Mouse (Mus musculus): ENCODE data around the gene Macf1. TPM values are rescaled to one million over a fixed set of nuclear protein-coding genes. Genes with fewer than 3 reads are reported as not detected.

Gene Macf1
- total RNA-seq, 1 experiment from 2014 or later, result 193 TPM

DNA sequence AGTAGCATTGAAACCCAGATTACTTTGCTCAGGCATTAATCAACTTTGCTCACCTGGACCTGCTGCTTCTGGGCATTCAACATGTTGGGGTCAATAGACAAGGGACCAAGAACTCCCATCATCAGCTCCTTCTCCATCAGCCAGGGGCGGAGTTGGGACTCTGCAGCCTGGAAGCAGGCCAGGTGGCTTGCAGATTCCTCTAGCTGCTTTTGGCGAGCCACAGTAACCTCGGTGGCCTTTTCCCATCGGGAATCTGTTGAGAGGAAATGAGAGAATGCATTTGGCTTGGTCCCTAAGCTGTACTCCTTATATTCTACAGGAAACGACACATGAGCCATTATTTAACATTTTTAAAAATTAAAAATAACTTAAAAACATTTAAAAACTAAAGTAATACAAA, 245.7 kb downstream of the Macf1 start:
- peak; percentile 43 for DNase-seq

DNA sequence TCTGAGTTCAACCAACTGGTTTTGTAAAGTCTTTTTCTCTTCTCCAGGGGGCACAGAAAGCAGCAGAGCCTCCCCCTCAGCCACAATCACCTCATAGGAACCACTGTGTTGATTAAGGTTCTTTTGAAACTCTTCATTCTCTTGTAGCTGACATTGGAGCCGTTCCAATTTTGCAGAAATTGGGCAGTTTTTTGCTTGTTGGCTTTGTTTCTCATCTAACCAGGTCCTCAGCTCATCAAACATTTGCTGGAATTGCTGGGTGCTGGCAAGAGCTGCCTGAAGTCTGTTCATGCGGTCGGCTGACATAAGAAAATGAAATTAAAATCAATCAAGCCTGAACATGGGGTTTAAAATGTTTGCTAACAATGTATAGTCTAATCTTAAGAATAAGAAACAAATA, 251.0 kb downstream of the Macf1 start:
- DNase-seq, result no peak

DNA sequence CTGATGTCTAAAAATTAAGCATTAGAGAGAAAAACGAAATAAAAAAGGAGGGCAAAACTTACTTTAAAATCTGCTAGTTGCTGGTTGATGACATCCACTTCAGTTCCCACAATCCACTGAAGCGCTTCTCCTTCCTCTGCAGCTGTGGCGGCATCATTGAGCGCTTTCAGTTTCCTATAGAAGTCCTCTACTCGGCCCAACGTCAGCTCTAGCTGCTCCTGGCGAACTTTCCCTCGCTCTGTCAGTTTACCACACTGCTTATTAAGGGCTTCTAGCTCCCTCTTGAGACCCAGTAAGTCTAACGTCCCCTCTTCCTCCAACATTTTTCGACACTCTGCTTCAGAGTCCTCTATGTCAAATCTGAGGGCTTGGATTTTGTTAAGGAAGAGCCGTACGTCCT, 252.2 kb downstream of the Macf1 start:
- DNase-seq, result no peak

- no peak for DNase-seq
Measured at GRCm38 (mm10) chr4:123427900-123428684, 256.1 kb downstream of the Macf1 start.

GRCm38 (mm10) chr4:123427271-123427899, 256.8 kb downstream of the Macf1 start:
- DNase-seq, result no peak

DNA sequence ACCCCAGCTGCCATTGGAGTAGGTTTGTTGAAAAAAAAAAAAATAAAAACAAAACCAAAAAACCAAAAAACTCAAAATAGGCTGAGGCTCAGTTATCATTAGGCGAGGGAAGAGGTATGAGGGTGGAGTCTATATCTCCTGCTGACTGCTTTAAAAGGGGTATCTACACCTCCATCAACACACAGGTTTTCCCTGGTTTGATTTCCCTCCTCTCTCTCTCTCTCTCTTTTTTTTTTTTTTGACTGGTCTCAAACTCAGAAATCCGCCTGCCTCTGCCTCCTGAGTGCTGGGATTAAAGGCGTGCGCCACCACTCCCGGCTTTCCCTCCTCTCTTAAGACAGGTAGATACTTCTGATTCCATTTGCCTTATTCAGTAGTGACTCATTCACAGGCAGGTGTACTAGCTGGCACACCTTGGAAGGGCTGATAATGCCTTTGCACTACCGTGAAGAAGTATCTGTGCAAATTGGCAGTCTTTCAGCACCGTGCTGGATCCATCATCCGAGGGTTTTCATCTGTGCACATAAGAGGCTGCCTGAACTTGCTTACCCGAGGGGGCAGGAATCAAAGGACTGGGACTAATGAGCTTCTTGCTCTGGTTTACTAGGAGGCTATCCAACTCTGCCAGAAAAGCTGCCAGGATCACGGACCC, 257.6 kb downstream of the Macf1 start:
- DNase-seq, result no peak

DNA sequence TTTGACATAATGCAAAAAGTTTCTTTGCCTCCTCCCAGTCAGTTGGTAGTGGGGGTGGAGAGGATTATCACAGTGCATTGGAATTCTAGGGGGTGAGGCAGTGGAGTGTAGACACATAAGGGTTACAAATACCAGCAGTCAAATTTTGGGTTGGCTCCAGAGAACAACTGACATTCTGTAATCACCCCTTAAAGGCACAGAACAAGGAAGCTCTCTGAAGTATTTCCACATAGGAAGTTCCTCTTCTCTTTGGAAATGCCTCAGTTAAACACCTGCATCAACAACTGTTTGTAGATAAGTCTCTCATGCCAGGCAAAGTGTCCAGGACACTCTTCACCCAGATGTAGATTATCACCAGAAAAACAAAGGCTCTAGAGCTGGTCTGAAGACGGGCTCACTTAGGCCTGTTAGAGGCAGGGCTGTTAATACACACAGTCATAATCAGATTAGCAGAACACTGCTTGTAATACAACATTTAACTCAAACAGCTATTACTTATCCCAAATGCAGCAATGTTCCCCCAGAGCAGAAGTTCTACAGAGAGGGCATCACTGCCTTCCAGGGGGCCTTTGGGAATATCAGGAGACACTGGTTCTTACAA, 258.4 kb downstream of the Macf1 start:
- DNase-seq, result peak; percentile 49

DNA sequence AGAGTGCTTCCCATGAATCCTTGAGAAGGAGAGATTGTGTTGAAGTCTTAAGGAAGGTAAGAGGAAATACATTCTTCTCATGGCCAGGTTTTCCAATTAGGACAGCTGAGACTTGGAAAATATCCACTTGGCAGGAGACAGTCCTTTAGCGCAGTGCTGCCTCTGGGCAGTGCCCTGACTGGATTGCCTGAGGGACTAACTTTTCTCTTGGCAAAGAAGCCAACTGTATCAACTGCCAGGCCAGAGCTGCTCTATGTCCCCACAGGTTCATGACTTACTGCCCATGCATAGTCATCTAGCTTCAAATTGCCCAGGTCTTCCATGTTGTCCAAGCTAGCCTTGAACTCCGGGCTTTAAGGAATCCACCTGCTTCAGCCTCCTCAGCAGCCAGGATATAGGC, 260.1 kb downstream of the Macf1 start:
- peak; percentile 48 for DNase-seq

- no peak for DNase-seq
Measured at GRCm38 (mm10) chr4:123422828-123423227, 261.3 kb downstream of the Macf1 start.

GRCm38 (mm10) chr4:123418032-123418431, 266.1 kb downstream of the Macf1 start:
- no peak for DNase-seq

DNA sequence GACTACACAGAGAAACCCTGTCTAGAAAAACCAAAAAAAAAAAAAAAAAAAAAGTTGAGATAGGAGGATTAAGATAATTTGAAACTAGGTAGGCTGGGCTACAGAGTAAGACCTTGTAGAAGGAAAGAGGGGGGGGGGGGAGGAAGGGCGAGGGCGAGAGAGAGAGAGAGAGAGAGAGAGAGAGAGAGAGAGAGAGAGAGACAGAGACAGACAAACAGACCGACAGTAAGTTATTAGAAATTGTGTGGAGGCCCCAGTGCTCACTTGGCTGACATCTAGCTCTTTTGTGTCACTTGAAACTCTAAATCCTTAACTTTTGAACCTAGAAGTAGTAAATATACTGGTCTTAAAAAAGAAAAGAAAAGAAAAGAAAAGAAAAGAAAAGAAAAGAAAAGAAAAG, 266.7 kb downstream of the Macf1 start:
- DNase-seq, result no peak

DNA sequence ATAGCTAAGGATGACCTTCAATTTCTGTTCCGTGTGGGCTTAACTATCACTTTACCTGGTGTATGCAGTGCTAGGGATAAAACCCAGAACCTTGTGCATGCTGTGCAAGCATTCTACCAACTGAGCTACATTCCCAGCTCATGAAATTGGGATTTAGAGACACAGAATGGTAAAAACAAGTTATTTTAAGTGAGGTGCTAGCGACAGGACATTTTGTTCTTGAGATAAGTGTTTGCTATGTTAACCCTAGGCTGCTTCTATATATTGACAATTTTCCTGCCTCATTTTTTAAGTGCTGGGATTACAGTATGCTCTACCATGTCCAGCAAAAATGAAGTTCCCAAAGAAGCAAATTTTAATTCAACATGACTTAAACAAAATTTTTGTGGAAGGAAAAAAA, 267.3 kb downstream of the Macf1 start:
- no peak for DNase-seq

GRCm38 (mm10) chr4:123415566-123415965, 268.6 kb downstream of the Macf1 start:
- DNase-seq, result no peak

DNA sequence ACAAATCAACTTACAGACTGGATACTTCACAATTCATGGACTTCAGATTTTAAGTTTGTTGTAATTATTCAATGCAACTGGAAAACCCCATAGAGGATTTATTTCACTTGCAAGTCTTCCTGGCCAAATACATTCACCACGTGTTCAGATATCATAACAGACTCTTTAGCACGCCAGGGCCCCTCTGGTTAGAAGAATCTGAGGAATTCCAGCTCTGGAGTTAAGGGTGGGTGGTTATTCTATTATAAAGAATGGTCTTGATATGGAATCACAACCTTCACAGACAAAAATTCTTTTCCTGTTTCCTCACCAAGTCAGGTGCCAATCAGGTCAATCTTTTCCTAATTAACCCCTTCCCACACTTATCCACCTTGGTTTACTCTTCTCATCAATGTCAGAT, 270.3 kb downstream of the Macf1 start:
- DNase-seq, result no peak

GRCm38 (mm10) chr4:123412981-123413380, 271.2 kb downstream of the Macf1 start:
- no peak for DNase-seq

GRCm38 (mm10) chr4:123412528-123412878, 271.7 kb downstream of the Macf1 start:
- no peak for DNase-seq

DNA sequence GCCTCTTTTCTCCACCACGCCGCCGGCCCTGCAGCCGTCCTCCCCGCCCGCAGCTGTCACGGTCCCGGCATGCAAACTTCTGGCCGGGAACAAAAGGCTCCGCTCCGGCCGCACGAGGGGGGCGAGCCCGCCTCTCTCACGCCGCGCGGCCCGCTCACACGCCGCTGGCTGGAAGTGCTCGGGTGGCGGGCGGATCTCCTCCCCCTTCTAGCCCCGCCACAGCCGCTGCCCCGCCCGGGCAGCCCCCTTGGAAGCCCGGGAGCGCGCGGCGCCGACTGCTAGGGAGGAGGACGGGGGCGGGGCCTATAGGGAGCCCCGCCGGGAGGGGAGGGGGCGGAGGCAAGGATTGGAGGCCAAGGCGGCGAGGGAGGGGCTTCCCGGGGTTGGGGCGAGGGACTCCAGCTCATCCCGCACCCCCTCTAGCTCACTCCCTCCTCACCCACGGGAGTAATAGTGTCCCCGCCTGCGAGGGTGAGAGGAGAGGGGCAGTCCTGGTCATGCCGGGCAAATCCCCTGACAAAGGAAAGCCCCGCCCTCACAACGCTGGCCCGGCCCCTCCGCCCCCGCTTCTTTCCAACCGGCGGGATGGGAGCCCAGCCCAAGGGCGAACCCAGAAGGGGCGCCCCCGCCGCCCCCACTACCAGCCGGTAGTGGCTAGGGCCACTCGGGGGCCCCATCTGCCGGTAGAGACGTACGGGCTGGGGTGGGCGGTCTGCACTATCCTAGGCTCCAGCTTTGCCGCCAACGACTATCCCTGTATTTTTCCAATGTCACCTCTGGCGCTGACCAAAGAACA, 272.2 kb downstream of the Macf1 start:
- DNase-seq, result peak; percentile 94

DNA sequence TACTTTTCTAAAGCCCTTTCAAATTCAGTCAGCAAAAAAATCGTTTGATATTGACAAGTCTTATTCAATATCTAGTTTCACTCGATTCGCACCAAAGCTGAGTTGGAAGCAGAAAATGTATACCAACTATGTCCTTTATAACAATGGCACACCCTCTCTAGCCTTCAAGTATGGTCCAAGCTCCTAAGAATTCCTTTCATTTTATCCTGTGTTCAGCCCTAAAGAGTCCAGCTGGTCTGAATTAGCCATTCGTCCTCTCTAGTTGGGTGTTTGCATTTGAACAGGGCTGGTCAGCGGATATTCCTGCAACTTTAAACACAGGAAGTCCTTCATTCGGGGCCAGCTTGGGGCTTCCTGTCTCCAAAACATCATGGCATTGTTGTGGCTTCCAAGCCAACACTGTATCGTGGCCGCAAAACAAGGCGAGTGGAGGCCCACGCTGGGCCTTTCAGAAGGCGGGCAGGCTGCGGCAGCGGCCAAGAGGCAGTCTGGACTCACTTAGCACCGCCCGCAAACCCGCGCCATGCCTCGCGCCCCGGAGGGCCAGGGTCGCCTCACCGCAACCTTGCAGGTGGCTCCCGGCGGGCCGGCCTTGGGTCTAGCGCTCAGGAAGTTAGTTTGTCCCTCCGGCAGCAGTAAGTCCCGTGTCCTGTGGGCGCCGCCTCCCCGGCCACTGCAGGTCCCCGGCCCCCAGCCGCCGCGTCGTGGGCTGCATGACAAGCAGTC, 273.0 kb downstream of the Macf1 start:
- no peak for DNase-seq

- peak; percentile 47 for DNase-seq
Measured at GRCm38 (mm10) chr4:123409752-123410151, 274.4 kb downstream of the Macf1 start.

GRCm38 (mm10) chr4:123409034-123409692, 275.0 kb downstream of the Macf1 start:
- DNase-seq, result no peak

- no peak for DNase-seq
Measured at GRCm38 (mm10) chr4:123407792-123408191, 276.4 kb downstream of the Macf1 start.
